Mouse (Mus musculus): ENCODE measurements around the gene Lrrc18. TPM values are rescaled to one million over a fixed set of nuclear protein-coding genes. Genes with fewer than 3 reads are reported as not detected.
A peak's percentile ranks its signal among the peaks of the same experiment; 100 is the strongest.

Gene Lrrc18
- polyA plus RNA-seq, 1 experiment from 2014 or later: 0.51 TPM

- Histone ChIP-seq H3K4me1 (ENCODE audit: control insufficient read depth, insufficient read depth, low read length) (no peaks in the 10 kb centered on the region), H3K27me3 (ENCODE audit: control insufficient read depth, insufficient read depth, low read depth, low read length) (no peaks in the 10 kb centered on the region), H3K36me3 (ENCODE audit: control insufficient read depth, insufficient read depth, low read length) (no peaks in the 10 kb centered on the region), H3K27ac (ENCODE audit: low read length) (no peak overlapping the region), H3K4me2 (ENCODE audit: low read length) (no peak overlapping the region), H3K9ac (ENCODE audit: low read depth, low read length) (no peak overlapping the region), H3K9me3 (replicated peaks; ENCODE audit: control insufficient read depth, low read length, poor library complexity, severe bottlenecking) (no peaks in the 10 kb centered on the region), H3K4me3 (ENCODE audit: low read depth, low read length) (no peak overlapping the region)
- no peak for ATAC-seq
- WGBS: 56% methylated on average over 4 of the region's 4 CpGs
Measured at GRCm38 (mm10) chr14:32986659-32987058, 4.5 kb upstream of the Lrrc18 start.

GRCm38 (mm10) chr14:32994954-32995636 lies 3.9 kb downstream of the Lrrc18 start:
- peak overlapping the region; percentile 19 for H3K27ac ChIP-seq (ENCODE audit: low read length)
- H3K9ac ChIP-seq (ENCODE audit: low read depth, low read length): no peak overlapping the region
- peak; percentile 68 for ATAC-seq
- no peaks in the 10 kb centered on the region for H3K36me3 ChIP-seq (ENCODE audit: control insufficient read depth, insufficient read depth, low read length)
- 2% methylated on average over 10 of the region's 10 CpGs for WGBS
- no peaks in the 10 kb centered on the region for H3K27me3 ChIP-seq (ENCODE audit: control insufficient read depth, insufficient read depth, low read depth, low read length)
- peaks cover 17% of the 10 kb centered on the region for H3K4me1 ChIP-seq (ENCODE audit: control insufficient read depth, insufficient read depth, low read length)
- peak overlapping the region; percentile 46 for H3K4me2 ChIP-seq (ENCODE audit: low read length)
- 0 out of 2 replicates have a peak, but pooled peaks cover 2% of the 10 kb centered on the region for H3K9me3 ChIP-seq (replicated peaks; ENCODE audit: control insufficient read depth, low read length, poor library complexity, severe bottlenecking)
- H3K4me3 ChIP-seq (ENCODE audit: low read depth, low read length): peak overlapping the region; percentile 12; the same call in 1 of the 2 replicates

DNA sequence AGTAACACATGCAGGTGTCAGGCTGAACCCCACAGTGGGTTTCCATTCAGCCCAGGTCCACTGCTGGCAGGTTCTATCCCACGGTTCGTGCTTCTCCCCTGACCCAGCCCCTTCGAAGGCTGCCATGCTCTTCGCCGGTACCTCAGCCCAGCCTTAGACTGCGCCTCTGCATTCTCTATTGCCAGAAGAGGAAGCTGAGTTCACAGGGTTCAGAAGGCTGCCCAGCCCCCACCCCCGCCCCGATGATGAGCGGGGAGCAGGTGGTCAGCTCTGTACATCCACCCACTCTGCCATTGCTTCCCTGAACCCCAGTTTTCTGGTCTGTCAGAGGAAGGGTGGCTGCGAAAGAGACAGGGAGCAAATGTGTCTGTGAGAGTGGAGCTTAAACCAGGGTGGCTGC lies 8.3 kb downstream of the Lrrc18 start:
- no peak overlapping the region for H3K27ac ChIP-seq (ENCODE audit: low read length)
- H3K9ac ChIP-seq (ENCODE audit: low read depth, low read length): no peak overlapping the region
- H3K27me3 ChIP-seq (ENCODE audit: control insufficient read depth, insufficient read depth, low read depth, low read length): no peaks in the 10 kb centered on the region
- H3K36me3 ChIP-seq (ENCODE audit: control insufficient read depth, insufficient read depth, low read length): no peaks in the 10 kb centered on the region
- 0 out of 2 replicates have a peak, but pooled peaks cover 2% of the 10 kb centered on the region for H3K9me3 ChIP-seq (replicated peaks; ENCODE audit: control insufficient read depth, low read length, poor library complexity, severe bottlenecking)
- ATAC-seq: peak; percentile 36
- 0 out of 2 replicates have a peak overlapping the region, but pooled peaks have one; percentile 17 for H3K4me2 ChIP-seq (ENCODE audit: low read length)
- 20% methylated on average over 10 of the region's 10 CpGs for WGBS
- H3K4me3 ChIP-seq (ENCODE audit: low read depth, low read length): no peak overlapping the region
- peaks cover 19% of the 10 kb centered on the region for H3K4me1 ChIP-seq (ENCODE audit: control insufficient read depth, insufficient read depth, low read length)

GRCm38 (mm10) chr14:33000112-33000979 lies 9.2 kb downstream of the Lrrc18 start:
- Histone ChIP-seq H3K4me2 (ENCODE audit: low read length) (no peak overlapping the region), H3K4me3 (ENCODE audit: low read depth, low read length) (no peak overlapping the region), H3K9me3 (replicated peaks; ENCODE audit: control insufficient read depth, low read length, poor library complexity, severe bottlenecking) (peaks cover 4% of the 10 kb centered on the region; the same call in 1 of the 2 replicates), H3K9ac (ENCODE audit: low read depth, low read length) (no peak overlapping the region), H3K4me1 (ENCODE audit: control insufficient read depth, insufficient read depth, low read length) (peaks cover 10% of the 10 kb centered on the region), H3K36me3 (ENCODE audit: control insufficient read depth, insufficient read depth, low read length) (no peaks in the 10 kb centered on the region), H3K27me3 (ENCODE audit: control insufficient read depth, insufficient read depth, low read depth, low read length) (no peaks in the 10 kb centered on the region), H3K27ac (ENCODE audit: low read length) (no peak overlapping the region)
- 24% methylated on average over 8 of the region's 8 CpGs for WGBS
- peak; percentile 25; the same call in 1 of the 2 replicates for ATAC-seq

DNA sequence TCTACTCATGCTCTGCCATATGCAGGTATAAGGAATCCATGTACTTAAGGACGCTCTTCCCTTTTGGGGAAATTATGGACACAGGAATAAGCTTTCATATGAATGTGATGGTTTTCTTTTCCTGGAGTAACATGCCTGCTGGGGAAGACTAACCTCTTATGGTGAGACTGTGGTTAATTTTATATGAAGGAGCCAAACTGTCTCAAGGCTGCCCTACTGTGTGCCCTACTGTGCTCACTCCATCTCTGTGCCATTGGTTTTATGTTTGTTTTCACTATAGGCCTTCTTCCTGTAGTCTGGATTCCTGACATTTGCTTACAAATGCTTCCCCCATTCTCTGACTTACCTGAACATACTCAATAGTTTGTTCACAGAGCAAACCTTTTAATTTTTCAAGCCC lies 13.9 kb downstream of the Lrrc18 start:
- Histone ChIP-seq H3K9ac (ENCODE audit: low read depth, low read length) (no peak overlapping the region), H3K4me2 (ENCODE audit: low read length) (no peak overlapping the region), H3K27me3 (ENCODE audit: control insufficient read depth, insufficient read depth, low read depth, low read length) (no peaks in the 10 kb centered on the region), H3K27ac (ENCODE audit: low read length) (no peak overlapping the region), H3K36me3 (ENCODE audit: control insufficient read depth, insufficient read depth, low read length) (no peaks in the 10 kb centered on the region), H3K4me1 (ENCODE audit: control insufficient read depth, insufficient read depth, low read length) (peaks cover 5% of the 10 kb centered on the region), H3K4me3 (ENCODE audit: low read depth, low read length) (no peak overlapping the region), H3K9me3 (replicated peaks; ENCODE audit: control insufficient read depth, low read length, poor library complexity, severe bottlenecking) (peaks cover 2% of the 10 kb centered on the region; the same call in 1 of the 2 replicates)
- no peak for ATAC-seq
- WGBS: 92% methylated on average over 1 of the region's 1 CpGs

GRCm38 (mm10) chr14:33007638-33008037 lies 16.5 kb downstream of the Lrrc18 start:
- Histone ChIP-seq H3K4me2 (ENCODE audit: low read length) (no peak overlapping the region), H3K4me3 (ENCODE audit: low read depth, low read length) (no peak overlapping the region), H3K27me3 (ENCODE audit: control insufficient read depth, insufficient read depth, low read depth, low read length) (no peaks in the 10 kb centered on the region), H3K27ac (ENCODE audit: low read length) (no peak overlapping the region), H3K4me1 (ENCODE audit: control insufficient read depth, insufficient read depth, low read length) (no peaks in the 10 kb centered on the region), H3K9me3 (replicated peaks; ENCODE audit: control insufficient read depth, low read length, poor library complexity, severe bottlenecking) (peaks cover 2% of the 10 kb centered on the region; the same call in 1 of the 2 replicates), H3K9ac (ENCODE audit: low read depth, low read length) (no peak overlapping the region), H3K36me3 (ENCODE audit: control insufficient read depth, insufficient read depth, low read length) (no peaks in the 10 kb centered on the region)
- WGBS: 78% methylated on average over 1 of the region's 1 CpGs
- no peak for ATAC-seq

DNA sequence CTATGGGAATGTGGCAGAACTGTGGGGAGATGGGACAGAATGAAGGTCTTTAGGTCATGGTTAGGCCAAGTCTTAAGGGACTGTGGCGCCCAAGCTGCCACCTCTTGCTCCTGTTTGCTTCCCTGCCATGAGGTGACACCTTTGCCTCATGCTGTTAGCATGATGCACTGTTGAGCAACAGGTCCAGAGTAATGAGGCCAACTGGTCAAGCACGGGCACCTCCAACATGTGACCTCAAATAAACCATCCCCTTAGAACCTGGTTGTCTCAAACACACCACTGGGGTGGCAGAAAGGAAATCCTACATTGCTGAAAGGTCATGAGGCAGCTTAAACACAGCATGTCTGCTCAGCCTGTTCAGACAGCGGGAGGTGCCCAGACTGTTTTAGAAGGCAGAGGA lies 27.9 kb downstream of the Lrrc18 start:
- Histone ChIP-seq H3K4me3 (ENCODE audit: low read depth, low read length) (no peak overlapping the region), H3K36me3 (ENCODE audit: control insufficient read depth, insufficient read depth, low read length) (no peaks in the 10 kb centered on the region), H3K4me1 (ENCODE audit: control insufficient read depth, insufficient read depth, low read length) (no peaks in the 10 kb centered on the region), H3K4me2 (ENCODE audit: low read length) (no peak overlapping the region), H3K9me3 (replicated peaks; ENCODE audit: control insufficient read depth, low read length, poor library complexity, severe bottlenecking) (no peaks in the 10 kb centered on the region), H3K9ac (ENCODE audit: low read depth, low read length) (no peak overlapping the region), H3K27ac (ENCODE audit: low read length) (no peak overlapping the region), H3K27me3 (ENCODE audit: control insufficient read depth, insufficient read depth, low read depth, low read length) (no peaks in the 10 kb centered on the region)
- WGBS: 87% methylated on average over 3 of the region's 3 CpGs
- no peak for ATAC-seq

DNA sequence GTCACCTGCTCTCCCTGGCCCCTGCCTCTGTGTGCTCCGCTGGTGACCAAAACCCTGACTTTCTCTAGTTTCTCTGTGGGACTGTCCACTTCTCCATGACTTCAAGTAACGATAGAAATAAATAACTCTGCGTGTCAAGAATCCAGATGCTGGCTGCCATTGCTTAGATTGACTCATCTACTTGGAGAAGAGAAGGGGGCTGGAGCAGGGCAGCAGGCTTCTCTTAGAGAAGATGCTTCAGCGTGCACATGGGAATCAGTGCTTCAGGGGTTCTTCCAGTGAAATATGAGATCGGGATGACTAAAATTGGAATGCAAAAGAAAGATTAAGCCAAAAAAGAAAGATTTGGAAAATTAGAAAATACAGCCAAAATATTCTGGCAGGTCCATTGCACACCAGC lies 28.4 kb downstream of the Lrrc18 start:
- no peak overlapping the region for H3K9ac ChIP-seq (ENCODE audit: low read depth, low read length)
- H3K4me1 ChIP-seq (ENCODE audit: control insufficient read depth, insufficient read depth, low read length): no peaks in the 10 kb centered on the region
- ATAC-seq: no peak
- no peak overlapping the region for H3K4me3 ChIP-seq (ENCODE audit: low read depth, low read length)
- WGBS: 82% methylated on average over 5 of the region's 5 CpGs
- no peaks in the 10 kb centered on the region for H3K36me3 ChIP-seq (ENCODE audit: control insufficient read depth, insufficient read depth, low read length)
- no peak overlapping the region for H3K27ac ChIP-seq (ENCODE audit: low read length)
- no peak overlapping the region for H3K4me2 ChIP-seq (ENCODE audit: low read length)
- no peaks in the 10 kb centered on the region for H3K9me3 ChIP-seq (replicated peaks; ENCODE audit: control insufficient read depth, low read length, poor library complexity, severe bottlenecking)
- H3K27me3 ChIP-seq (ENCODE audit: control insufficient read depth, insufficient read depth, low read depth, low read length): no peaks in the 10 kb centered on the region

- Histone ChIP-seq H3K27me3 (ENCODE audit: control insufficient read depth, insufficient read depth, low read depth, low read length) (no peaks in the 10 kb centered on the region), H3K9me3 (replicated peaks; ENCODE audit: control insufficient read depth, low read length, poor library complexity, severe bottlenecking) (no peaks in the 10 kb centered on the region), H3K36me3 (ENCODE audit: control insufficient read depth, insufficient read depth, low read length) (no peaks in the 10 kb centered on the region), H3K9ac (ENCODE audit: low read depth, low read length) (no peak overlapping the region), H3K27ac (ENCODE audit: low read length) (no peak overlapping the region), H3K4me3 (ENCODE audit: low read depth, low read length) (no peak overlapping the region), H3K4me1 (ENCODE audit: control insufficient read depth, insufficient read depth, low read length) (peaks cover 2% of the 10 kb centered on the region; the same call in 1 of the 2 replicates), H3K4me2 (ENCODE audit: low read length) (no peak overlapping the region)
- 79% methylated on average over 3 of the region's 3 CpGs for WGBS
- ATAC-seq: no peak
Measured at GRCm38 (mm10) chr14:33030849-33031248, 39.7 kb downstream of the Lrrc18 start.
